Mouse (Mus musculus): ENCODE data around the gene Gpcpd1. TPM values are rescaled to one million over a fixed set of nuclear protein-coding genes. Genes with fewer than 3 reads are reported as not detected.
"Not testable (repeated sequence)": the region's sequence is repeated elsewhere in the genome, so short reads cannot be mapped to it uniquely, and the experiment has no call there.

The Gpcpd1 gene
- total RNA-seq (2021): 100 to 1,000 TPM; 110 to 147 TPM
- long read RNA-seq, experiment 1, full-length matches to known transcripts: 6 of 62 reads
- long read RNA-seq, experiment 1, partial matches to known transcripts: 7 of 62 reads
- long read RNA-seq, experiment 1, other reads (novel, unspliced or antisense): 49 of 62 reads
- long read RNA-seq, experiment 2, transcript Gpcpd1-202 (20 exons, 3,686 nt): major isoform, 5 of 119 reads
- long read RNA-seq, experiment 2, partial matches to known transcripts: 22 of 119 reads
- long read RNA-seq, experiment 2, other reads (novel, unspliced or antisense): 90 of 119 reads

- no peak for DNase-seq
These were observed at the start of gene Gpcpd1 for GRCm38 (mm10) chr2:132587240-132587779. Gene Gpcpd1 (minus strand): TSS chr2:132587729.

- no peak for DNase-seq
These were observed 49.0 kb upstream of the Gpcpd1 start for GRCm38 (mm10) chr2:132636534-132636933.

- no peak for DNase-seq
These were observed 41.1 kb upstream of the Gpcpd1 start for GRCm38 (mm10) chr2:132628626-132629025.

GRCm38 (mm10) chr2:132623092-132623491 is 35.6 kb upstream of the Gpcpd1 start:
- DNase-seq: no peak

GRCm38 (mm10) chr2:132617693-132618092 is 30.2 kb upstream of the Gpcpd1 start:
- DNase-seq: no peak

- no peak for DNase-seq
These were observed 26.2 kb upstream of the Gpcpd1 start for GRCm38 (mm10) chr2:132613581-132614188.

- no peak for DNase-seq
These were observed 24.2 kb upstream of the Gpcpd1 start for GRCm38 (mm10) chr2:132611551-132612233.

- no peak for DNase-seq
These were observed 19.9 kb upstream of the Gpcpd1 start for GRCm38 (mm10) chr2:132607141-132608093.

- no peak for DNase-seq
These were observed 18.4 kb upstream of the Gpcpd1 start for GRCm38 (mm10) chr2:132605795-132606563.

- DNase-seq: no peak
These were observed 17.4 kb upstream of the Gpcpd1 start for GRCm38 (mm10) chr2:132604922-132605321.

GRCm38 (mm10) chr2:132603706-132604105 is 16.2 kb upstream of the Gpcpd1 start:
- no peak for DNase-seq

GRCm38 (mm10) chr2:132601777-132602176 is 14.2 kb upstream of the Gpcpd1 start:
- DNase-seq: no peak

- DNase-seq: no peak
These were observed 12.6 kb upstream of the Gpcpd1 start for GRCm38 (mm10) chr2:132600081-132600480.

- DNase-seq: peak; percentile 59
These were observed 11.6 kb upstream of the Gpcpd1 start for GRCm38 (mm10) chr2:132599127-132599526.

- peak; percentile 10 for DNase-seq
These were observed 10.4 kb upstream of the Gpcpd1 start for GRCm38 (mm10) chr2:132597866-132598480.

- peak; percentile 35 for DNase-seq
These were observed 9.7 kb upstream of the Gpcpd1 start for GRCm38 (mm10) chr2:132597226-132597625.

GRCm38 (mm10) chr2:132595601-132596235 is 8.2 kb upstream of the Gpcpd1 start:
- no peak for DNase-seq

GRCm38 (mm10) chr2:132592126-132592525 is 4.6 kb upstream of the Gpcpd1 start:
- no peak for DNase-seq

- not testable (repeated sequence) for DNase-seq
These were observed 4.0 kb upstream of the Gpcpd1 start for GRCm38 (mm10) chr2:132591579-132591978.
